Mouse (Mus musculus) liver, adult 2 months (tissue): ENCODE data around the gene S100a3.

Source experiments
- CTCF ChIP-seq: fragments of 200-500 bp; IDR thresholded peaks from 2 replicates; pipeline ENCODE4 v1.5.1; 2011; ENCODE audit warnings: low read depth, low read length, control low read depth
- POLR2A ChIP-seq: fragments of 200-500 bp; IDR thresholded peaks from 2 replicates; pipeline ENCODE4 v1.6.1; 2011; ENCODE audit warnings: low read length, control low read depth; ENCODE audit not compliant: insufficient read depth; ENCODE audit errors: extremely low read depth

DNA sequence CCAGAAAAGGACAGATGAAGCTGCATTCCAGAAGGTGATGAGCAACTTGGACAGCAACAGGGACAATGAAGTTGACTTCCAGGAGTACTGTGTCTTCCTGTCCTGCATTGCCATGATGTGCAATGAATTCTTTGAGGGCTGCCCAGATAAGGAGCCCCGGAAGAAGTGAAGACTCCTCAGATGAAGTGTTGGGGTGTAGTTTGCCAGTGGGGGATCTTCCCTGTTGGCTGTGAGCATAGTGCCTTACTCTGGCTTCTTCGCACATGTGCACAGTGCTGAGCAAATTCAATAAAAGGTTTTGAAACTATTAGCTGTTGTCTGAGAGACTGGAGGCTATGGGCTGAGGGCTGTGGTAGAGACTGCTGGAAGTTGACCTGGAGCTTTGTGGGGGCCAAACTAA is 45.4 kb downstream of the S100a3 start:
- no peak for TF ChIP-seq CTCF
- no peak for TF ChIP-seq POLR2A
